Mouse (Mus musculus) CH12.LX (cell line): Measurements from ENCODE around the gene Plcb1.

ENCODE experiments used
- CHD1 ChIP-seq: IDR thresholded peaks from 2 replicates; pipeline ENCODE4 v1.6.1; 2012; ENCODE audit warnings: low read depth, low read length, improper control_type of control experiment, inconsistent platforms
- CTCF ChIP-seq, 2 experiments: IDR thresholded peaks in 1 of 2; conservative IDR thresholded peaks in 1 of 2; 2 replicates each; pipeline ENCODE4 v1.5.1; 2011 to 2012; ENCODE audit warnings: low read depth in 2 of 2, low read length in 2 of 2, improper control_type of control experiment in 1 of 2, inconsistent platforms in 1 of 2, mild to moderate bottlenecking in 1 of 2, moderate library complexity in 1 of 2
- EP300 ChIP-seq: IDR thresholded peaks from 2 replicates; pipeline ENCODE4 v1.6.1; 2011; ENCODE audit warnings: low read length, improper control_type of control experiment
- ETS1 ChIP-seq: conservative IDR thresholded peaks from 2 replicates; pipeline ENCODE4 v1.6.1; 2012; ENCODE audit warnings: low read depth, mild to moderate bottlenecking, inconsistent platforms, low read length, improper control_type of control experiment, moderate library complexity
- MAX ChIP-seq: IDR thresholded peaks from 2 replicates; pipeline ENCODE4 v1.6.1; 2011; ENCODE audit warnings: low read length, improper control_type of control experiment
- MAZ ChIP-seq: IDR thresholded peaks from 2 replicates; pipeline ENCODE4 v1.6.1; 2012; ENCODE audit warnings: low read depth, mild to moderate bottlenecking, inconsistent platforms, low read length, improper control_type of control experiment, moderate library complexity
- MXI1 ChIP-seq: IDR thresholded peaks from 2 replicates; pipeline ENCODE4 v1.6.1; 2011; ENCODE audit warnings: mild to moderate bottlenecking, low read depth, low read length, improper control_type of control experiment
- MYC ChIP-seq: IDR thresholded peaks from 2 replicates; pipeline ENCODE4 v1.6.1; 2011; ENCODE audit warnings: low read depth, mild to moderate bottlenecking, improper control_type of control experiment, low read length
- PAX5 ChIP-seq: IDR thresholded peaks from 2 replicates; pipeline ENCODE4 v1.6.1; 2012; ENCODE audit warnings: low read length, inconsistent platforms, mixed read lengths
- POLR2A ChIP-seq: IDR thresholded peaks from 2 replicates; pipeline ENCODE4 v1.6.1; 2011; ENCODE audit warnings: low read depth, mild to moderate bottlenecking, improper control_type of control experiment, low read length
- RCOR1 ChIP-seq: conservative IDR thresholded peaks from 2 replicates; pipeline ENCODE4 v1.6.1; 2012; ENCODE audit warnings: low read depth, mild to moderate bottlenecking, inconsistent platforms, low read length, improper control_type of control experiment
- TCF12 ChIP-seq: IDR thresholded peaks from 2 replicates; pipeline ENCODE4 v1.6.1; 2014; ENCODE audit warnings: low read depth, mild to moderate bottlenecking, inconsistent platforms, low read length, improper control_type of control experiment
- ZC3H11A ChIP-seq: IDR thresholded peaks from 2 replicates; pipeline ENCODE4 v1.6.1; 2012; ENCODE audit warnings: low read depth, mild to moderate bottlenecking, inconsistent platforms, low read length, improper control_type of control experiment

DNA sequence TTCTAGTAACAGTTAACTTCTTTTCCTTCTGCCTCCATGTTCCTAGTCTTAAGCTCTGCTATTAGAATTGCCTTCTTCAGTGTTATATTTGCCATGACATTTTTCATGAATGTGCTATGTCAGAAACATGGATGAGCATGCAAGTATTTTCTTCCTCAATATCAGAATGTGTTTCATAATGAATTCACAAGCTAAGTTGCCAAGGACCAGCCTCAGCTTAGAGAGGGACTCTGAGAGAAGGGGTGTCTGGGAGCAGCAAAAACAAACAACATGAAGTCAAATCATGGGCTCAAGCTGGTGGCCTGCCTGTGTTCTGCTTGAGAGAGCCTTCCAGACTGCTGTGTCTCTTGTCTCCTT lies 718.1 kb downstream of the Plcb1 start:
- TF ChIP-seq POLR2A (no peak), CTCF (conservative IDR thresholded peaks at IDR 0.05 in 1 of 2, IDR thresholded peaks at IDR 0.05 in 1 of 2; ENCODE audit: low read depth in 2 of 2, low read length in 2 of 2) (no peak), EP300 (no peak), TCF12 (no peak), MAZ (no peak), RCOR1 (no peak), MXI1 (no peak), MYC (no peak), ZC3H11A (no peak), MAX (no peak), CHD1 (no peak), PAX5 (no peak), ETS1 (no peak)
